Mouse (Mus musculus): ENCODE measurements around the gene Hpd. TPM values are rescaled to one million over a fixed set of nuclear protein-coding genes. Genes with fewer than 3 reads are reported as not detected.
A peak's percentile ranks its signal among the peaks of the same experiment; 100 is the strongest.

Gene Hpd
- polyA plus RNA-seq, 1 experiment from 2014 or later = not detected

DNA sequence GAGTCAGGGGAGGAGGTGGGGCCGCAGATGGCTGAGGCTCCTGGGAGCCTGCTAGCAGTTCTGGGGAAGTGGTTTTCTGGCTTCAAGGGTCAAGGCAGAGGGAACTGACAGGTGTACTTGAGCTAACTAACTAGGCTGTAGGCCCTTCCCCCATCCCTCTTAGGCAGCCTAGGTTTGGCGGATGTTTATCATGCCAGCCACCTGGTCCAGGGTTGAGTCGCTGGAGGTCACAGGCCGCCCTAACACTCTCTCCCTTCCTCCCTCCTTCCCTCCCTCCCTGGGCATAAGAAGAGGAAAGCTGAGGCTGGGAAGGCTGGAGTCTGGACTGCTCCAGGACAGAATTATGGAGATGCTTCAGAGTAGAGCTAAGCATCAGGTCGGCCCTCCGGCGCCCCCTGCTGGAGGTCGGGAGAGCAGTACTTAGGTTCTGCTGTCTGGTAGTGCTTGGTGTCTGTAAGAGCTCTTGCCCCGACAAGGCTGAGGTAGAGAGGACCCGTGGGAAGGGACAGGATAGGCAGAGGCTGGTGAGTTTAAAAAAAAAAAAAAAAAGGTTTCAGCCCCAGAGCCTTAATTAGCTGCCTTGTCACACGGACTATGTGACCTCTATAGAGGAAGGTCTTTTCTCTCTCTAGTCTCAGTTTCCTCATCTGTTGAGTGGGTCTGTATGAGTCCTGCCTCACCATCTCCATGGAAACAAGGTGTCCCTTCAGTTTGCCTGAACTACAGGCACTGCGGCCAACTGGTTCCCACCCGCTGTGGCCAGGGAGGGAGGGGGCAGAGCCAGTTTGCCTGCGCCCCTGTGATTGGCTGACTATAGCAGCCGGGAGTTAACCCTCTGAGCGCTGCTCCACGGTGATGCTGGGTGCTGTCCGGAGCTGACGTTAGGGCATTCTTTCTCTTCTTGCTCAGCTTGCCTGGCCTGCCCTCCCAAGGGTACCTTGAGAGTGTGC lies 32.8 kb downstream of the Hpd start:
- Histone ChIP-seq H3K9me3 (replicated peaks; ENCODE audit: control insufficient read depth, low read length) (no peaks in the 10 kb centered on the region), H3K27me3 (ENCODE audit: control insufficient read depth, insufficient read depth, low read length) (no peaks in the 10 kb centered on the region), H3K4me1 (ENCODE audit: control insufficient read depth, insufficient read depth, low read length) (peaks cover 47% of the 10 kb centered on the region), H3K9ac (ENCODE audit: low read depth, low read length) (0 out of 2 replicates have a peak overlapping the region, but pooled peaks have one; percentile 43), H3K4me2 (peak overlapping the region; percentile 53), H3K36me3 (ENCODE audit: control insufficient read depth, insufficient read depth, low read length) (peaks cover 51% of the 10 kb centered on the region), H3K4me3 (ENCODE audit: low read depth, low read length) (peak overlapping the region; percentile 21), H3K27ac (ENCODE audit: low read depth, low read length) (0 out of 2 replicates have a peak overlapping the region, but pooled peaks have one; percentile 3)
- peak; percentile 63 for ATAC-seq (replicated peaks; ENCODE audit: insufficient number of reproducible peaks, low FRiP score, low TSS enrichment)
- whole genome bisulfite sequencing (ENCODE audit: insufficient replicate concordance) = 4% methylated on average over 19 of the region's 19 CpGs

GRCm38 (mm10) chr5:123148073-123148722 lies 34.3 kb downstream of the Hpd start:
- no peak overlapping the region for H3K4me3 ChIP-seq (ENCODE audit: low read depth, low read length)
- H3K27me3 ChIP-seq (ENCODE audit: control insufficient read depth, insufficient read depth, low read length) = no peaks in the 10 kb centered on the region
- H3K4me2 ChIP-seq = no peak overlapping the region
- H3K9ac ChIP-seq (ENCODE audit: low read depth, low read length) = no peak overlapping the region
- H3K36me3 ChIP-seq (ENCODE audit: control insufficient read depth, insufficient read depth, low read length) = peaks cover 41% of the 10 kb centered on the region
- no peak overlapping the region for H3K27ac ChIP-seq (ENCODE audit: low read depth, low read length)
- H3K9me3 ChIP-seq (replicated peaks; ENCODE audit: control insufficient read depth, low read length) = no peaks in the 10 kb centered on the region
- 83% methylated on average over 24 of the region's 25 CpGs for WGBS (ENCODE audit: insufficient replicate concordance)
- peaks cover 57% of the 10 kb centered on the region for H3K4me1 ChIP-seq (ENCODE audit: control insufficient read depth, insufficient read depth, low read length)
- ATAC-seq (replicated peaks; ENCODE audit: insufficient number of reproducible peaks, low FRiP score, low TSS enrichment) = no peak

DNA sequence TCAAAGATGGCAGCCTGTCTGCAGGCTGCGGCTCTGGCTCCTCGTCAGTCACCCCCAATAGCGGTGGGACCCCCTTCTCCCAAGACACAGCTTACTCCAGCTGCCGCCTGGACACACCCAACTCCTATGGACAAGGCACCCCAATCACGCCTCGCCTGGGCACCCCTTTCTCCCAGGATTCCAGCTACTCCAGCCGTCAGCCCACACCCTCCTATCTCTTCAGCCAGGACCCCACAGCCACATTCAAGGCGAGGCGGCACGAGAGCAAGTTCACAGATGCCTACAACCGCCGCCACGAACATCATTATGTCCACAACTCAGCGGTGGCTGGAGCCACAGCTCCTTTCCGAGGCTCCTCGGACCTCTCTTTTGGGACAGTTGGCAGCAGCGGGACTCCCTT lies 35.0 kb downstream of the Hpd start:
- no peaks in the 10 kb centered on the region for H3K9me3 ChIP-seq (replicated peaks; ENCODE audit: control insufficient read depth, low read length)
- no peak for ATAC-seq (replicated peaks; ENCODE audit: insufficient number of reproducible peaks, low FRiP score, low TSS enrichment)
- WGBS (ENCODE audit: insufficient replicate concordance) = 75% methylated on average over 17 of the region's 17 CpGs
- no peak overlapping the region for H3K4me2 ChIP-seq
- H3K4me1 ChIP-seq (ENCODE audit: control insufficient read depth, insufficient read depth, low read length) = peaks cover 57% of the 10 kb centered on the region
- H3K9ac ChIP-seq (ENCODE audit: low read depth, low read length) = no peak overlapping the region
- no peak overlapping the region for H3K4me3 ChIP-seq (ENCODE audit: low read depth, low read length)
- no peak overlapping the region for H3K27ac ChIP-seq (ENCODE audit: low read depth, low read length)
- H3K27me3 ChIP-seq (ENCODE audit: control insufficient read depth, insufficient read depth, low read length) = no peaks in the 10 kb centered on the region
- peaks cover 35% of the 10 kb centered on the region for H3K36me3 ChIP-seq (ENCODE audit: control insufficient read depth, insufficient read depth, low read length)

DNA sequence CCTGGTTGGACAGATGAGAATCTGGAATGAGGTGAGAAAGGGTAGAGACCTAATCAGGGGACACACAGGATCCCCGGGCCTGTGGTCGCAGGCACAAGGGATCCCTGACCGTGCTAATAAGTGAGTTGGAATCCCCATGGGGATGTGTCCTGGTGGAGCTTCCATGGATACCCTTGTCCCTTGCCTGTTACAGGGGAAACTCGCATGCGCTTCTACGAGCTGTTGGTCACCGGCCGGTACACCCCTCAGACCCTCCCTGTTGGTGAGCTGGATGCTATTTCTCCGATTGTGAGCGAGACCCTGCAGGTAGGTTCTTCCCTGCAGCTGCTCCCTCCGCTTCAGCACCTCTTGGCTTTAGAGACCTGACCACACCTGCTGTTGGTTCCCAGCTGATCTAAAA lies 36.2 kb downstream of the Hpd start:
- Histone ChIP-seq H3K36me3 (ENCODE audit: control insufficient read depth, insufficient read depth, low read length) (peaks cover 28% of the 10 kb centered on the region), H3K27me3 (ENCODE audit: control insufficient read depth, insufficient read depth, low read length) (no peaks in the 10 kb centered on the region), H3K4me2 (peak overlapping the region; percentile 14; the same call in 1 of the 2 replicates), H3K4me3 (ENCODE audit: low read depth, low read length) (no peak overlapping the region), H3K4me1 (ENCODE audit: control insufficient read depth, insufficient read depth, low read length) (peaks cover 56% of the 10 kb centered on the region), H3K9ac (ENCODE audit: low read depth, low read length) (no peak overlapping the region), H3K9me3 (replicated peaks; ENCODE audit: control insufficient read depth, low read length) (no peaks in the 10 kb centered on the region), H3K27ac (ENCODE audit: low read depth, low read length) (no peak overlapping the region)
- 86% methylated on average over 11 of the region's 11 CpGs for WGBS (ENCODE audit: insufficient replicate concordance)
- ATAC-seq (replicated peaks; ENCODE audit: insufficient number of reproducible peaks, low FRiP score, low TSS enrichment) = no peak

GRCm38 (mm10) chr5:123144746-123145590 lies 37.6 kb downstream of the Hpd start:
- no peak for ATAC-seq (replicated peaks; ENCODE audit: insufficient number of reproducible peaks, low FRiP score, low TSS enrichment)
- Histone ChIP-seq H3K27ac (ENCODE audit: low read depth, low read length) (no peak overlapping the region), H3K4me1 (ENCODE audit: control insufficient read depth, insufficient read depth, low read length) (peaks cover 42% of the 10 kb centered on the region), H3K36me3 (ENCODE audit: control insufficient read depth, insufficient read depth, low read length) (peaks cover 26% of the 10 kb centered on the region), H3K4me2 (peak overlapping the region; percentile 100), H3K9me3 (replicated peaks; ENCODE audit: control insufficient read depth, low read length) (no peaks in the 10 kb centered on the region), H3K27me3 (ENCODE audit: control insufficient read depth, insufficient read depth, low read length) (no peaks in the 10 kb centered on the region), H3K4me3 (ENCODE audit: low read depth, low read length) (peak overlapping the region; percentile 92), H3K9ac (ENCODE audit: low read depth, low read length) (peak overlapping the region; percentile 59)
- WGBS (ENCODE audit: insufficient replicate concordance) = 42% methylated on average over 20 of the region's 20 CpGs

DNA sequence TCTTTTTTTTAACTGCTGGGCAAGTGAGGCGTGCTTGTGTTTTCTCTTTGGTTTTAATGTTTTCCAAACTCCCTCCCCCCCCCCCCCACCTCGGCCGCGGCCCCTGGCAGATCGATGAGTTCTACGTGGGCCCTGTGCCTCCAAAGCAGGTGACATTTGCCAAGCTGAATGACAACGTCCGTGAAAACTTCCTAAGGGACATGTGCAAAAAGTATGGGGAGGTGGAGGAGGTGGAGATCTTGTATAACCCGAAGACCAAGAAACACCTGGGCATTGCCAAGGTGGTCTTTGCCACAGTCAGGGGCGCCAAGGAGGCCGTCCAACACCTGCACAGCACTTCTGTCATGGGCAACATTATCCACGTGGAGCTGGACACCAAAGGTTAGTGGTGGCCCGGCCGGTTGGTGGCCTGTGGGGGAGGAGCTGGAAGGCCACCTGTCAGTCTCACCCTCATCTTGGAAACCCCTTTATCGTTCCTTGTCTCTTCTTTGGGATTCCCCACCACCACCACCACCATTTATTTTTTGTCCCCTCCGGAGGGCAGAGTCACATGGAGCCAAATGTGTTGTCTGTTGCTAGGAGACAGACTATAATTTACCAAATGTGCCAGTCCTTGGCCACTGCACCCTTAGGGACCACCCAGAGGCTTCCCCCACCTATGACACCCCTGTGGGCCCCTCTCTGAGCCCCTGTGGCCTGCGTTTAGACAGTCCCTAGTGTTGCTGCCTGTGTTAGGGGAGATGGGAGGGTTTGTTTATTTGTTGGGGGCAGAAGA lies 38.4 kb downstream of the Hpd start:
- peak overlapping the region; percentile 92 for H3K4me3 ChIP-seq (ENCODE audit: low read depth, low read length)
- WGBS (ENCODE audit: insufficient replicate concordance) = 7% methylated on average over 17 of the region's 17 CpGs
- H3K36me3 ChIP-seq (ENCODE audit: control insufficient read depth, insufficient read depth, low read length) = peaks cover 26% of the 10 kb centered on the region
- H3K27ac ChIP-seq (ENCODE audit: low read depth, low read length) = peak overlapping the region; percentile 29; the same call in 1 of the 2 replicates
- no peaks in the 10 kb centered on the region for H3K9me3 ChIP-seq (replicated peaks; ENCODE audit: control insufficient read depth, low read length)
- H3K4me1 ChIP-seq (ENCODE audit: control insufficient read depth, insufficient read depth, low read length) = peaks cover 35% of the 10 kb centered on the region
- ATAC-seq (replicated peaks; ENCODE audit: insufficient number of reproducible peaks, low FRiP score, low TSS enrichment) = no peak
- H3K27me3 ChIP-seq (ENCODE audit: control insufficient read depth, insufficient read depth, low read length) = no peaks in the 10 kb centered on the region
- peak overlapping the region; percentile 99 for H3K9ac ChIP-seq (ENCODE audit: low read depth, low read length)
- peak overlapping the region; percentile 100 for H3K4me2 ChIP-seq

DNA sequence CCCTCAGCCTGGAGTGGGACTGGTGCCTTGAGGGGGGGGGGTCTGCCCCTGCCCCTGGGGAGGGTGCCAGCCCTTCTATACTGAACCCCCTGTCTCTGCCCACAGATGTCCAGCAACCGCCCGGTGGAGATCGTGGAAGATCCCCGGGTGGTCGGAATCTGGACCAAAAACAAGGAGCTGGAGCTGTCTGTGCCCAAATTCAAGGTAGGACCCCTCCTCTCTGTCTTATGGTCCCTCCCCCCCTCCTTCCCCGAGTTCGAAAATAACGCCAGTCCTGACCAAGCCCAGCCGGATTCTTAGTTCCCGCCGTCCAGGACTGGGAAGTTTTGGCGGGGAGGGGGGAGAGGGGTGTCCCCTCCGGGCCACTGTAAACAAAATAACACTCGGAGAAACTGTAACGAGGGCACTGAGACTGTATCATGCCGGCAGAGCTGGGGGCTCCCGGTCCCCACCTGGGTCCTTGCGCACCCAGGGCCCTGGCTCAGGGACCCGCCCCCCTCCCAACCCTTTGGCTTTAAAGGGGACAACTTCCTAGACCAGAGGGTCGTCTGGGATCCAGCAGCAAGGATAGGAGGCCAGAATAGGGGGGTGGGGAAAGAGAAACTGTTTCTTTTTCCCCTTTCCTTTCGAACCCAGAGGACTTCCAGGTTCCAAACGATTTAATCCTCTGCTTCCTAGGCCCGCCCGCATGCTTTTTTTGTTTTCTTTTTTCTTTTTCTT lies 39.1 kb downstream of the Hpd start:
- H3K27me3 ChIP-seq (ENCODE audit: control insufficient read depth, insufficient read depth, low read length) = no peaks in the 10 kb centered on the region
- ATAC-seq (replicated peaks; ENCODE audit: insufficient number of reproducible peaks, low FRiP score, low TSS enrichment) = no peak
- peak overlapping the region; percentile 100 for H3K27ac ChIP-seq (ENCODE audit: low read depth, low read length)
- peaks cover 19% of the 10 kb centered on the region for H3K36me3 ChIP-seq (ENCODE audit: control insufficient read depth, insufficient read depth, low read length)
- H3K4me3 ChIP-seq (ENCODE audit: low read depth, low read length) = peak overlapping the region; percentile 92
- WGBS (ENCODE audit: insufficient replicate concordance) = 1% methylated on average over 23 of the region's 24 CpGs
- H3K4me1 ChIP-seq (ENCODE audit: control insufficient read depth, insufficient read depth, low read length) = peaks cover 32% of the 10 kb centered on the region
- peak overlapping the region; percentile 99 for H3K9ac ChIP-seq (ENCODE audit: low read depth, low read length)
- H3K9me3 ChIP-seq (replicated peaks; ENCODE audit: control insufficient read depth, low read length) = no peaks in the 10 kb centered on the region
- peak overlapping the region; percentile 100 for H3K4me2 ChIP-seq
